Comparison of ENCODE assay signal across 15 mouse cellular contexts in the genomic region with DNA sequence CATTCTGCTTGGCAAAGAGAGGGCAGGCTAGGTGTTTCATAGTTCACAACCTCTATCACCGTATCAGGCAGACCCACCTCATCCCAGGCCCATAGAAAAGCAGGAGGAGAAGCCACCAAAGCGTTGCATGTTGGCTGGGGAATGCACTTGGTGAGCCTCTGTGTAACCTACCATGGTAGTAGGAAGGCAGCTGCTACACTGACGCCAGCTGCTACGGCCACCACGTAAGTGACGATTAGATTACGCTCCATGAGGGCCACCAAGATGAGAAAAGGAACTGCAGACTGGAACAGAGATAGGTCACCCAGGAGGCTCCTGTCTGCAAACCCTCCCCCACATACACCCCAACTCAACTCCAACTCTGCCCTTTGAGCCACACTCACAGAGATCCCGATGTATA.
"Had no signal": no experiment of that assay in that cellular context is flagged by ENCODE, and none has a peak within 500 bp of the region (broad histone marks: within the 10 kb centered on the region; RNA-seq: fewer than 3 reads in every experiment).

No protein-coding gene starts in this region.

- DNase-seq: retina, postnatal 1 day; right cerebral cortex, adult 18-20 months; right cerebral cortex, postnatal 14 days; right cerebral cortex, postnatal 25 days; right cerebral cortex, postnatal 4 days; spleen, adult 18-20 months; thymus, adult 18-20 months; thymus, adult 2 months; thymus, postnatal 14 days; thymus, postnatal 25 days; thymus, postnatal 36 days; thymus, postnatal 4 days had no signal

- H3K4me2 ChIP-seq: neural tube, embryonic 13.5 days; neural tube, embryonic 15.5 days; stomach, embryonic 15.5 days had no signal

- H3K36me3 ChIP-seq: neural tube, embryonic 15.5 days; stomach, embryonic 15.5 days had no signal

- H3K27me3 ChIP-seq: neural tube, embryonic 13.5 days; neural tube, embryonic 15.5 days; stomach, embryonic 15.5 days had no signal

- H3K4me3 ChIP-seq: neural tube, embryonic 13.5 days; neural tube, embryonic 15.5 days; stomach, embryonic 15.5 days had no signal
